Mouse (Mus musculus): ENCODE data around the gene Hoxd13. TPM values are rescaled to one million over a fixed set of nuclear protein-coding genes. Genes with fewer than 3 reads are reported as not detected.

Gene Hoxd13
- total RNA-seq, 2 experiments from 2014 or later: not detected

- no peak for DNase-seq (ENCODE audit: low spot score)
Measured at GRCm38 (mm10) chr2:74660421-74661375, 7.4 kb upstream of the Hoxd13 start.

- DNase-seq (ENCODE audit: low spot score): no peak
Measured at GRCm38 (mm10) chr2:74661685-74662084, 6.4 kb upstream of the Hoxd13 start.

DNA sequence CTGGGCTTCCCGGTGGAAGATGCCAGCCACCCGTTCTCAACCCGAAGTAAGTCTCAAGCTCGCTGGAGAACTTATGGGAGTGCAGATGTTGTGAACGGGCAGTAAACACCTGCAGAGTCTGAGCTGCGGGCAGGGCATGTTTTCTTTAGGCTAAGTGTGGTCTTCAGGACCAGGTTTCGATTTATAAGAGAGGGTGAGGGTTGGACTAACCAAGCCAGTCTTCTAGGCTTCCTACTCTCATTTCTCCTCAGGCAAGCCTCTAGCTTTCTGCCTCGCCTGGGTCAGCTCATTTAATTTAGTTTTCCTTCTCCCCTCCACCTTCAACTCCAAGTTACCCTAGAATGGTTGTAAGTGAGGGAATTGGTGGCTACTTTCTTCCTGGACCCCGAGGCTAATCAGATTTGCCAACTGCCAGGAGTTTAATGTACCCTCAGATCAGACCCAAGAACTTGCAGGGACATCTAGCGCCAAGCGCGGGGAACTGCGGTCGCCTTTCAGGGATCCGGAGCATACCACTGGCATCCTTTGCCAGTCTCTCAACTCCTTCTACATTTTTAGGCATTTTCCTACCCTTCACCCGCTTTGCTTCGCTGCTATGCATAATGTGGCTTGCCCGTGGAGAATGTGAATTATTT lies 4.7 kb upstream of the Hoxd13 start:
- no peak for DNase-seq (ENCODE audit: low spot score)

- no peak for DNase-seq (ENCODE audit: low spot score)
Measured at GRCm38 (mm10) chr2:74666411-74666810, 1.7 kb upstream of the Hoxd13 start.

- no peak for DNase-seq (ENCODE audit: low spot score)
Measured at GRCm38 (mm10) chr2:74667191-74667841, 794 bp upstream of the Hoxd13 start.

GRCm38 (mm10) chr2:74668370-74669229 lies 490 bp downstream of the Hoxd13 start:
- DNase-seq (ENCODE audit: low spot score): no peak

DNA sequence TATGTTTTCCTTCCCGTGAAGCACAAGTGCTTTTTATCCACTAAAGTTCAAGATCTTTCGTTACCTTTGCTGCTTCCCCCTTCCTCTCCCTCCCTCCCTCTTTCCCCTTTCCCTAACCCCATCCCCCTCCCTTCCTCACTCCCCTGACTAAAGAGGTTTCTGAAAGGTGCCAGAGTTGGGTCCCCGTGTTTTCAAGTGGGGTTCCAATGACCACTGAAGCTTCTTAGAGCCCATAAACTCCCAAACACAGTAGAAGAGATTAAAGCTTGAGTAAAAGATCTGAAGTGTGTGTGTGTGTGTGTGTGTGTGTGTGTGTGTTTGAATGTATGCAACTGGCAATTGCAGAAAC lies 1.1 kb downstream of the Hoxd13 start:
- no peak for DNase-seq (ENCODE audit: low spot score)

- DNase-seq (ENCODE audit: low spot score): no peak
Measured at GRCm38 (mm10) chr2:74669650-74670235, 1.6 kb downstream of the Hoxd13 start.

GRCm38 (mm10) chr2:74670632-74671188 lies 2.6 kb downstream of the Hoxd13 start:
- DNase-seq (ENCODE audit: low spot score): no peak

GRCm38 (mm10) chr2:74671847-74672246 lies 3.7 kb downstream of the Hoxd13 start:
- no peak for DNase-seq (ENCODE audit: low spot score)

GRCm38 (mm10) chr2:74672481-74673362 lies 4.6 kb downstream of the Hoxd13 start:
- DNase-seq (ENCODE audit: low spot score): peak; percentile 41

DNA sequence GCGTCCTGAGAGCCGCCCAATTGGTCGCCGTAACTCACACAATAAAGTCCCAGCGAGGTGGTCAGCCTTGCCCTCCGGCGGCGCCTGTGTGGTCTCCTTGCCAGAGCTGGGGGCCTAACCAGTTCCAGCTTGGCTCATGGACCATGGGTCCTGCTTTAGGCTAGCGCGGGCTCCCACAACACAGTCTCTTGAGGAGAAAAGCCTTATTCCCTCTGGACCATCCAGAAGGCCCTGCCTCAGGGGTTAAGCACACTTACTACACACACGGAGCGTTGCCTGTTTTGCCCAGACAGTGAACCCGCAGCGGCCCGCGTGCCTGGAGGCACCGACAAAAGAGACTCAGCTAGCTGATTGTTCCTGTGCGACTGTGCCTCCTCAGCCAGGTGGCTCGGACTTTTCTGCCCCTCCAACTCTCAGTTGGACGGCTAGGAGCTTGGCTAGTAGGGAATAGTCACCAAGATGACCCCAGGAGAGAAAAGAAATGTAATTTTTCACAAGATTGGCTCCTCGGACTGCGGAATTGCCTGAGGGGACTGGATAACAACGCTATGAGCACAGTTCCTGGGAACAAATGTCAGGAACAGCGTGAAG lies 5.8 kb downstream of the Hoxd13 start:
- no peak for DNase-seq (ENCODE audit: low spot score)

DNA sequence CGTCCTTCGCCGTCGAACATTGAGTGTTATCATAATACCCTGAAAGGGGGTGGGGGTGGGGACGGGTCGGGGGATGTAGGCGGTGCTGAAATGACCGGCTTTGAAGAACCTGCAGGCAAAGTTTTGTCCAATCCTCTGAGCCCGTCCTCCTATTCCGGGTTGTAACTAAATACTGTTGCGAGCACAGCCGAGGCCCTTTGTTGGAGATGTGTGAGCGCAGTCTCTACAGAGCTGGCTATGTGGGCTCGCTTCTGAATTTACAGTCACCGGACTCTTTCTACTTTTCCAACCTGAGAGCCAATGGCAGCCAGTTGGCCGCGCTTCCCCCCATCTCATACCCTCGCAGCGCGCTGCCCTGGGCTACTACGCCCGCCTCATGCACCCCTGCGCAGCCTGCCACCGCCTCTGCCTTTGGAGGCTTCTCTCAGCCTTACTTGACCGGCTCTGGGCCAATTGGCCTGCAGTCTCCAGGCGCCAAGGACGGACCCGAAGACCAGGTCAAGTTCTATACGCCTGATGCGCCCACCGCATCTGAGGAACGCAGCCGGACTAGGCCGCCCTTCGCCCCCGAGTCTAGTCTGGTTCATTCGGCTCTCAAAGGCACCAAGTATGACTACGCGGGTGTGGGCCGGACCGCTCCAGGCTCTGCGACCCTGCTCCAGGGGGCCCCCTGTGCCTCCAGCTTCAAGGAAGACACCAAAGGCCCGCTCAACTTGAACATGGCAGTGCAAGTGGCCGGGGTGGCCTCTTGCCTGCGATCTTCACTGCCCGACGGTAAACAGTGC lies 7.0 kb downstream of the Hoxd13 start, which contains the start of gene Hoxd12:
TSS of gene Hoxd12 (plus strand) at position 133 of the 785 bp plus-strand sequence.
- no peak for DNase-seq (ENCODE audit: low spot score)

DNA sequence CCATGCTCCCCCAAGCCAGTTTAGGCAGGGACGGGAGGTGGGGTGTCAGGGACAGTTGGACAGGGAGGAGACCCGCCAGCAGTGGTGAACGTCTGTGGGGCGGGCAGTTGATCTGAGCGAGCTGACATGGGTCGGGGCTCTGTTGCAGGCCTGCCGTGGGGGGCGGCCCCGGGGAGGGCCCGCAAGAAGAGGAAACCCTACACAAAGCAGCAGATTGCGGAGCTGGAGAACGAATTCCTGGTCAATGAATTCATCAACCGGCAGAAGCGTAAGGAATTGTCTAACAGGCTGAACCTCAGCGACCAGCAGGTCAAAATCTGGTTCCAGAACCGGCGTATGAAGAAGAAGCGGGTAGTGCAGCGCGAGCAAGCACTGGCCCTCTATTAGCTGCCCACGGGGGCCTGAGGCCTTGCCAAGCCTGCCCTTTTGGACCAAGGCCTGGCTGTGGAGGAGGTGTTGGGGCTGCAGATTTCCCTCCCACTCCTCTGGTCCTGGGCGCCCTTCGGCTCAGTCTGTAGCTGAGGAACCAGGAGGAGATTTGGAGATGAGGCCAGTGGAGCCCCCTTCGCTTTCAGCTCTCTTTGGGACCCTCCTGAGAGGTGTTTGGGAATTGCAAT lies 7.7 kb downstream of the Hoxd13 start:
- no peak for DNase-seq (ENCODE audit: low spot score)

- no peak for DNase-seq (ENCODE audit: low spot score)
Measured at GRCm38 (mm10) chr2:74676376-74677052, 8.4 kb downstream of the Hoxd13 start.

GRCm38 (mm10) chr2:74677106-74677505 lies 9.0 kb downstream of the Hoxd13 start:
- DNase-seq (ENCODE audit: low spot score): no peak

DNA sequence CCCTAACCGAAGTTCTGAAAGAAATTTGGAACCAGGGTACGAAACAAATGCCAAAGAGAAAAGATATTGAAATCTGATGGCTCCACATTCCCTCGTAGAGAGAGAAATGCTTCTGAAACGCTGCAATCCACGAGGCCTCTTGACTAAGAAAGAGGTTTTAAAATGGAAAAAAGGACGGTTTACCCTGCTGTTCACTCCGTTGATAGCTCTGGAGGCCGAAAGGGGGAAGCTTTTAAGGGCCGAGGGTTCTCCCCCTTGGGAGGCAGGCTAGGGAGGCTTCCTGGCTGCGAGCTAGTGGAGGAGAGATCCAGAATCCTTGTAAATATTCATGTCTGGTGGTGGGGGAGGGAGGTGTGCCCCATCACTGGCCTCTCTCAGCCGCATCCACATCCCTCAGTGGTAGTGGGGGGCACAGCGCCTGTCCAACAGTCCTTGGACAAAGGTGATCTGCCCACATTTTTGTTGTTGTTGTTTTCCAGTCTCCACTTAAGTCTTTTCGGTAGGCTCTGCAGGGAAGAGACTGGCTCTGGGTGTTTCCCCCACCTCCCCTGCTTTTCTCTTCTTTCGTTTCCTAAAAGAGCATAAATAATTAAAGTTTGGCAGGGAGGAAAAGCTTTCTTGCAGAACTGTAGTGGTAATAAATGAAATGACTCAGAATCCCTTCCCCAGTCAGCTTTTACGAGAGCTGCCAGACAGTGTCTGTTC lies 10.9 kb downstream of the Hoxd13 start, which contains the start of gene Hoxd11:
TSS of gene Hoxd11 (plus strand) at position 667 of the 705 bp plus-strand sequence.
- no peak for DNase-seq (ENCODE audit: low spot score)
